Mouse (Mus musculus) CH12.LX (cell line): ENCODE data around the gene Sptbn1. TPM values are rescaled to one million over a fixed set of nuclear protein-coding genes. Genes with fewer than 3 reads are reported as not detected.

ENCODE experiments used
- DNase-seq: peaks from one replicate; pipeline ENCODE4 v3.0.0-alpha.2; 2013; ENCODE audit errors: extremely low read depth
- H3K27ac ChIP-seq: 2 replicates; pipeline ENCODE4 v1.5.1; 2012; ENCODE audit warnings: low read depth, mild to moderate bottlenecking, control low read depth, moderate library complexity; ENCODE audit not compliant: insufficient read depth
- H3K27me3 ChIP-seq: replicated peaks from 2 replicates; pipeline ENCODE3; 2012; ENCODE audit warnings: inconsistent platforms
- H3K36me3 ChIP-seq, 2 experiments: replicated peaks in 1 of 2; 2 replicates each; pipeline versions ENCODE3 to v1.6.1; 2012; ENCODE audit warnings: inconsistent platforms in 1 of 2, low read length in 1 of 2, mild to moderate bottlenecking in 1 of 2, mixed read lengths in 1 of 2, moderate library complexity in 1 of 2; ENCODE audit not compliant: control insufficient read depth in 1 of 2, insufficient read depth in 1 of 2
- H3K4me1 ChIP-seq, 2 experiments: 2 replicates each; pipeline ENCODE4 v1.6.1; 2012; ENCODE audit warnings: inconsistent platforms in 1 of 2, moderate library complexity in 1 of 2; ENCODE audit not compliant: insufficient read depth in 2 of 2, control insufficient read depth in 1 of 2
- H3K4me2 ChIP-seq: 2 replicates; pipeline ENCODE4 v1.6.1; 2012; ENCODE audit warnings: low read depth, mild to moderate bottlenecking, control low read depth; ENCODE audit not compliant: poor library complexity, insufficient read depth, severe bottlenecking
- H3K4me3 ChIP-seq, 3 experiments: fragments of 150-350 bp in 1 of 3; sonication (generic) in 1 of 3; replicated peaks in 1 of 3; 2 replicates each; pipeline versions ENCODE3 to v1.5.1; 2011 to 2012; ENCODE audit warnings: low read depth in 2 of 3, low read length in 2 of 3, mild to moderate bottlenecking in 2 of 3, moderate library complexity in 2 of 3, control low read depth in 1 of 3, improper control_type of control experiment in 1 of 3, inconsistent platforms in 1 of 3, mixed read lengths in 1 of 3; ENCODE audit not compliant: poor library complexity in 1 of 3
- H3K79me2 ChIP-seq: replicated peaks from 2 replicates; pipeline ENCODE4 v1.6.1; 2012; ENCODE audit warnings: mild to moderate bottlenecking, moderate library complexity; ENCODE audit not compliant: control insufficient read depth, poor library complexity, insufficient read depth, severe bottlenecking; ENCODE audit errors: extremely low read depth
- H3K9ac ChIP-seq: 2 replicates; pipeline ENCODE4 v1.6.1; 2012; ENCODE audit warnings: low read depth, mild to moderate bottlenecking, control low read depth, moderate library complexity; ENCODE audit not compliant: insufficient read depth
- H3K9me3 ChIP-seq: replicated peaks from 2 replicates; pipeline ENCODE3; 2012; ENCODE audit warnings: low read length, inconsistent platforms, mixed read lengths
- CHD2 ChIP-seq: IDR thresholded peaks from 2 replicates; pipeline ENCODE4 v1.6.1; 2011; ENCODE audit warnings: low read length, improper control_type of control experiment
- CTCF ChIP-seq, 2 experiments: IDR thresholded peaks in 1 of 2; conservative IDR thresholded peaks in 1 of 2; 2 replicates each; pipeline ENCODE4 v1.5.1; 2011 to 2012; ENCODE audit warnings: low read depth in 2 of 2, low read length in 2 of 2, improper control_type of control experiment in 1 of 2, inconsistent platforms in 1 of 2, mild to moderate bottlenecking in 1 of 2, moderate library complexity in 1 of 2
- ELF1 ChIP-seq: IDR thresholded peaks from 2 replicates; pipeline ENCODE4 v1.6.1; 2014; ENCODE audit warnings: low read depth, mild to moderate bottlenecking, inconsistent platforms, low read length, improper control_type of control experiment
- EP300 ChIP-seq: IDR thresholded peaks from 2 replicates; pipeline ENCODE4 v1.6.1; 2011; ENCODE audit warnings: low read length, improper control_type of control experiment
- ETS1 ChIP-seq: conservative IDR thresholded peaks from 2 replicates; pipeline ENCODE4 v1.6.1; 2012; ENCODE audit warnings: low read depth, mild to moderate bottlenecking, inconsistent platforms, low read length, improper control_type of control experiment, moderate library complexity
- HCFC1 ChIP-seq: IDR thresholded peaks from 2 replicates; pipeline ENCODE4 v1.6.1; 2012; ENCODE audit warnings: low read depth, mild to moderate bottlenecking, inconsistent platforms, low read length, improper control_type of control experiment
- JUND ChIP-seq: conservative IDR thresholded peaks from 2 replicates; pipeline ENCODE4 v1.6.1; 2011; ENCODE audit warnings: low read depth, low read length, improper control_type of control experiment
- MAZ ChIP-seq: IDR thresholded peaks from 2 replicates; pipeline ENCODE4 v1.6.1; 2012; ENCODE audit warnings: low read depth, mild to moderate bottlenecking, inconsistent platforms, low read length, improper control_type of control experiment, moderate library complexity
- MEF2A ChIP-seq: IDR thresholded peaks from 2 replicates; pipeline ENCODE4 v1.6.1; 2014; ENCODE audit warnings: low read depth, mild to moderate bottlenecking, inconsistent platforms, low read length, improper control_type of control experiment, borderline replicate concordance
- MXI1 ChIP-seq: IDR thresholded peaks from 2 replicates; pipeline ENCODE4 v1.6.1; 2011; ENCODE audit warnings: mild to moderate bottlenecking, low read depth, low read length, improper control_type of control experiment
- NELFE ChIP-seq: IDR thresholded peaks from 2 replicates; pipeline ENCODE4 v1.6.1; 2011; ENCODE audit warnings: low read depth, low read length, improper control_type of control experiment
- NRF1 ChIP-seq: IDR thresholded peaks from 2 replicates; pipeline ENCODE4 v1.6.1; 2014; ENCODE audit warnings: low read depth, mild to moderate bottlenecking, inconsistent platforms, low read length, improper control_type of control experiment, moderate library complexity
- POLR2A ChIP-seq: IDR thresholded peaks from 2 replicates; pipeline ENCODE4 v1.6.1; 2011; ENCODE audit warnings: low read depth, mild to moderate bottlenecking, improper control_type of control experiment, low read length
- RAD21 ChIP-seq: IDR thresholded peaks from 2 replicates; pipeline ENCODE4 v1.6.1; 2011; ENCODE audit warnings: low read depth, mild to moderate bottlenecking, low read length, improper control_type of control experiment, moderate library complexity
- SIN3A ChIP-seq: IDR thresholded peaks from 2 replicates; pipeline ENCODE4 v1.6.1; 2012; ENCODE audit warnings: low read length, improper control_type of control experiment, inconsistent platforms
- SMC3 ChIP-seq: IDR thresholded peaks from 2 replicates; pipeline ENCODE4 v1.6.1; 2011; ENCODE audit warnings: low read depth, low read length, improper control_type of control experiment
- TBP ChIP-seq: conservative IDR thresholded peaks from 2 replicates; pipeline ENCODE4 v1.6.1; 2011; ENCODE audit warnings: low read depth, low read length, improper control_type of control experiment
- TCF12 ChIP-seq: IDR thresholded peaks from 2 replicates; pipeline ENCODE4 v1.6.1; 2014; ENCODE audit warnings: low read depth, mild to moderate bottlenecking, inconsistent platforms, low read length, improper control_type of control experiment
- UBTF ChIP-seq: IDR thresholded peaks from 2 replicates; pipeline ENCODE4 v1.6.1; 2012; ENCODE audit warnings: low read depth, mild to moderate bottlenecking, inconsistent platforms, low read length, improper control_type of control experiment, moderate library complexity
- USF1 ChIP-seq: IDR thresholded peaks from 2 replicates; pipeline ENCODE4 v1.6.1; 2014; ENCODE audit warnings: low read depth, mild to moderate bottlenecking, inconsistent platforms, low read length, improper control_type of control experiment
- ZC3H11A ChIP-seq: IDR thresholded peaks from 2 replicates; pipeline ENCODE4 v1.6.1; 2012; ENCODE audit warnings: low read depth, mild to moderate bottlenecking, inconsistent platforms, low read length, improper control_type of control experiment
- ZMIZ1 ChIP-seq: IDR thresholded peaks from 2 replicates; pipeline ENCODE4 v1.6.1; 2012; ENCODE audit warnings: low read depth, mild to moderate bottlenecking, inconsistent platforms, low read length, improper control_type of control experiment
- dilution Hi-C: fragments of 300-500 bp; cut with MboI; formaldehyde crosslinking; loops from 2 replicates; pipeline ENCODE4 v1.14.3; 2020; ENCODE audit warnings: low sequenced_read_pairs; ENCODE audit not compliant: extremely low pct_unique_long_range_greater_than_20kb, extremely low pct_ligation_motif_present
- in situ Hi-C: fragments of 300-500 bp; cut with MboI; formaldehyde crosslinking; loops from 3 replicates; pipeline ENCODE4 v1.14.3; 2019; ENCODE audit warnings: low sequenced_read_pairs, low pct_ligation_motif_present, low pct_unique_long_range_greater_than_20kb, mixed read lengths
- polyA plus RNA-seq: library from polyadenylated mRNA; unstranded; fragments of >175 nt; gene quantifications from 2 replicates; pipeline ENCODE4 v1.2.1, GENCODE M21; 2012; ENCODE audit warnings: low read depth; ENCODE audit not compliant: insufficient read length
- total RNA-seq, 2 experiments: library from RNA; depleted of rRNA; stranded (reverse); fragments of 300-350 nt in 1 of 2; fragments of >200 nt in 1 of 2; gene quantifications; 2 replicates each; pipeline ENCODE4 v1.2.3; 2012 to 2014

The Sptbn1 gene
- total and polyA plus RNA-seq, 3 experiments, result 38.2 to 54.7 (median 43.7) TPM

DNA sequence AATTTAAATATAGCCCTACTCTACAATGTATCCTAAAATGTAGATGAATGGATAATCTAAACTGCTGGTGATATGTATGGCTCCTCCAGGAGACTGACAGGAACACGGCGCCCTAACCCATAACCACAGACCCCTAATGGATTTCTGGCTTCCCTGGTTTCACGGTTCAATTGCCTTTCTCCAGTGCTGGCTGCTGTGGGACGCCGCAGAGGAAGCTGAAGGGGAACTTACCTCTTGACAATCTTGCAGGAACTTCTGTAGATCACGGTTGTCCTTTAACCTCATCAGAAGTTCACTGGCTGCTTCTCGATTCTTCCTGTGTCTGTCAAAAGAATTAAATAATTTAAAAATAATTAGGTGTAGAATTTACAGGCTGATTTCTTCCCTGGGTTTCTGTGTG, 138.6 kb downstream of the Sptbn1 start:
- no peaks in the 10 kb centered on the region for H3K27me3 ChIP-seq
- H3K4me3 ChIP-seq, result no peak overlapping the region
- no peaks in the 10 kb centered on the region for H3K9me3 ChIP-seq
- DNase-seq, result peak; percentile 6
- no peaks in the 10 kb centered on the region for H3K79me2 ChIP-seq
- H3K4me1 ChIP-seq, result peaks cover 0 to 9% of the 10 kb centered on the region in 2 experiments; a peak in 2 of 4 replicates
- H3K27ac ChIP-seq, result no peak overlapping the region
- TF ChIP-seq USF1 (no peak), NRF1 (no peak), CTCF (conservative IDR thresholded peaks at IDR 0.05 in 1 of 2, IDR thresholded peaks at IDR 0.05 in 1 of 2; ENCODE audit: low read depth in 2 of 2, low read length in 2 of 2) (no peak)
- no peak overlapping the region for H3K9ac ChIP-seq
- in situ Hi-C loops, result no loop called here
- dilution Hi-C loops, result no loop called here
- no peak overlapping the region for H3K4me2 ChIP-seq
- H3K36me3 ChIP-seq, result peaks cover 47 to 95% of the 10 kb centered on the region in 2 experiments

- Histone ChIP-seq H3K9me3 (no peaks in the 10 kb centered on the region), H3K4me1 (peaks cover 0 to 9% of the 10 kb centered on the region in 2 experiments; a peak in 2 of 4 replicates), H3K27ac (no peak overlapping the region), H3K27me3 (no peaks in the 10 kb centered on the region), H3K4me2 (no peak overlapping the region), H3K4me3 (no peak overlapping the region), H3K36me3 (peaks cover 47 to 96% of the 10 kb centered on the region in 2 experiments), H3K79me2 (no peaks in the 10 kb centered on the region), H3K9ac (no peak overlapping the region)
- DNase-seq, result no peak
- TF ChIP-seq NELFE (no peak), RAD21 (no peak), MXI1 (no peak), ZC3H11A (no peak), CHD2 (no peak), ZMIZ1 (no peak), POLR2A (no peak), UBTF (no peak), ETS1 (no peak), HCFC1 (no peak), TCF12 (no peak), JUND (no peak), TBP (no peak), SIN3A (no peak), ELF1 (no peak), EP300 (no peak), SMC3 (no peak), MEF2A (no peak), MAZ (no peak)
- in situ Hi-C loops, result no loop called here
- dilution Hi-C loops, result no loop called here
These were observed 141.1 kb downstream of the Sptbn1 start for GRCm38 (mm10) chr11:30126840-30127239.
